Mouse (Mus musculus): ENCODE results near the gene Gm17019. TPM values are rescaled to one million over a fixed set of nuclear protein-coding genes. Genes with fewer than 3 reads are reported as not detected.
"Not testable (repeated sequence)": the region's sequence is repeated elsewhere in the genome, so short reads cannot be mapped to it uniquely, and the experiment has no call there.

The Gm17019 gene
- polyA plus RNA-seq, 1 experiment from 2014 or later = not detected

- not testable (repeated sequence) for H3K36me3 ChIP-seq; H3K4me3 ChIP-seq; H3K27ac ChIP-seq; H3K4me1 ChIP-seq; H3K27me3 ChIP-seq (ENCODE audit: insufficient read depth, poor library complexity, severe bottlenecking)
- H3K9me3 ChIP-seq = peaks cover 22% of the 10 kb centered on the region
- DNase-seq (ENCODE audit: low spot score) = peak; percentile 73
- WGBS = 79% methylated on average over 11 of the region's 11 CpGs
These were observed 21.9 kb downstream of the Gm17019 start for GRCm38 (mm10) chr5:15010639-15011582.

DNA sequence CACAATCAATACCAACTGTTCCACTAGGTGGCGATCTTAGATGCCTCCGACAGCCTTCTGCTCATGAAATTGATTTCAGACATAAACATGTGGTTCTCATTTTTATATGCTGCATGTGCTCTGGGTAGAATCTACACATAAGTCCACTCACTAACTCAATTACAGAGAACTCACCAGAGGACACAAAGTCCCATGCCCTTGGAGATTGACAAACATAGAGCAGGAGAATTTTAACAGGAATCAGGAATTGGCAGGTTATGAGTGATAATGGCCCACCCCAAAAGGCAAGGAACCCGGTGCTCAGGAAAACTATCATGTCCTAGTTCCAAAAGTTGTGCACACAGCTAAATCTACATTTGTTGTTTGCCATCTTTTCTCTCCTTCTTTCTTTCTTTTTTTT lies 25.9 kb downstream of the Gm17019 start:
- 51% methylated on average over 3 of the region's 3 CpGs for WGBS

GRCm38 (mm10) chr5:15006288-15006687 lies 26.5 kb downstream of the Gm17019 start:
- 68% methylated on average over 3 of the region's 3 CpGs for WGBS
- not testable (repeated sequence) for H3K4me1 ChIP-seq; H3K27me3 ChIP-seq (ENCODE audit: insufficient read depth, poor library complexity, severe bottlenecking); H3K36me3 ChIP-seq; H3K27ac ChIP-seq; H3K4me3 ChIP-seq
- DNase-seq (ENCODE audit: low spot score) = peak; percentile 74
- peaks cover 32% of the 10 kb centered on the region for H3K9me3 ChIP-seq

More for the DNA sequence above, 25.9 kb downstream of the Gm17019 start:
- peaks cover 36% of the 10 kb centered on the region for H3K9me3 ChIP-seq
- not testable (repeated sequence) for H3K36me3 ChIP-seq; DNase-seq (ENCODE audit: low spot score); H3K4me1 ChIP-seq; H3K27ac ChIP-seq; H3K27me3 ChIP-seq (ENCODE audit: insufficient read depth, poor library complexity, severe bottlenecking); H3K4me3 ChIP-seq

DNA sequence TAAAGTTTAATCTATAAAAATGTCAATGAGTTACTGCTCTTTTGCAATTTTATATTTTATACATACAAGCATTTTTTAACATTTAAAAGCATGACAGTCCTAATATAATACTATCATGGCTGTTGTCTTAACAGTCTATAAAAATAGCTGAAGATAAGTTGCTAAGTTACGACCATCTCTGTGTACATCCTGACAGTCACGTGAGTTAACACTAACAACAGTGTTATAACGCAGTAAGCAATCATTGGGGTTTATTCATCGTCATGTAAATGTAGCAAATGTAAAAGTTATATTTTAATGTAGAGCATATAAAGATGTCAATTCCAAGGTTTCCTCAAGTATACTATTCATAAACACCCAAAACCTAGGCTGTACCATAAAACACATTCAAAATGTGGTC lies 27.2 kb downstream of the Gm17019 start:
- DNase-seq (ENCODE audit: low spot score); H3K27me3 ChIP-seq (ENCODE audit: insufficient read depth, poor library complexity, severe bottlenecking); H3K36me3 ChIP-seq; H3K4me1 ChIP-seq; H3K4me3 ChIP-seq; H3K27ac ChIP-seq: not testable (repeated sequence)
- 59% methylated on average over 3 of the region's 4 CpGs for WGBS
- H3K9me3 ChIP-seq = peaks cover 26% of the 10 kb centered on the region

GRCm38 (mm10) chr5:15004569-15005562 lies 27.9 kb downstream of the Gm17019 start:
- peaks cover 22% of the 10 kb centered on the region for H3K9me3 ChIP-seq
- not testable (repeated sequence) for H3K27me3 ChIP-seq (ENCODE audit: insufficient read depth, poor library complexity, severe bottlenecking); H3K4me1 ChIP-seq; H3K36me3 ChIP-seq; H3K27ac ChIP-seq; H3K4me3 ChIP-seq
- 71% methylated on average over 5 of the region's 5 CpGs for WGBS
- DNase-seq (ENCODE audit: low spot score) = peak; percentile 70

GRCm38 (mm10) chr5:14998077-14998476 lies 34.7 kb downstream of the Gm17019 start:
- not testable (repeated sequence) for H3K36me3 ChIP-seq; H3K4me3 ChIP-seq; H3K27ac ChIP-seq; H3K27me3 ChIP-seq (ENCODE audit: insufficient read depth, poor library complexity, severe bottlenecking); H3K4me1 ChIP-seq; DNase-seq (ENCODE audit: low spot score)
- WGBS = 72% methylated on average over 9 of the region's 9 CpGs
- peaks cover 24% of the 10 kb centered on the region for H3K9me3 ChIP-seq

DNA sequence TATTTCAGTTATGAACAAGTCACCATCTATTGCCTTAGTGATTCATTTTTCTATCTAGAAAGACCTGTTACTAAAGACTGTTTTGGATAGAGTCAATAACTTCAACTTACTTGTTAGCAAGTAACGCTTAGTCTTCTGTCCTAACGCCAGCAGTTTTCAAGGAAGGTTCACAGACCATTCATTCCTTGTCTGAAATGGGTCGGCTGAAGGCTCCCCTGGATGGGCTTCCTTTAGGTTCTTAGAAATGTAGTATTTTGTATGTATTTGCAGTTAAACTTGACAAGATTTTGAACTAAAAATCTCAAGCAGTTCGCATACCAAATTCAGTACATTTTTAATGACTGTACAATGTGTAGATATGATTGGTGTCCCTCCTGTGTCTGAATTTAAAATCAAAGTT lies 35.2 kb downstream of the Gm17019 start:
- 79% methylated on average over 4 of the region's 4 CpGs for WGBS
- DNase-seq (ENCODE audit: low spot score) = peak; percentile 82
- H3K9me3 ChIP-seq = peaks cover 22% of the 10 kb centered on the region
- not testable (repeated sequence) for H3K27me3 ChIP-seq (ENCODE audit: insufficient read depth, poor library complexity, severe bottlenecking); H3K27ac ChIP-seq; H3K36me3 ChIP-seq; H3K4me1 ChIP-seq; H3K4me3 ChIP-seq

DNA sequence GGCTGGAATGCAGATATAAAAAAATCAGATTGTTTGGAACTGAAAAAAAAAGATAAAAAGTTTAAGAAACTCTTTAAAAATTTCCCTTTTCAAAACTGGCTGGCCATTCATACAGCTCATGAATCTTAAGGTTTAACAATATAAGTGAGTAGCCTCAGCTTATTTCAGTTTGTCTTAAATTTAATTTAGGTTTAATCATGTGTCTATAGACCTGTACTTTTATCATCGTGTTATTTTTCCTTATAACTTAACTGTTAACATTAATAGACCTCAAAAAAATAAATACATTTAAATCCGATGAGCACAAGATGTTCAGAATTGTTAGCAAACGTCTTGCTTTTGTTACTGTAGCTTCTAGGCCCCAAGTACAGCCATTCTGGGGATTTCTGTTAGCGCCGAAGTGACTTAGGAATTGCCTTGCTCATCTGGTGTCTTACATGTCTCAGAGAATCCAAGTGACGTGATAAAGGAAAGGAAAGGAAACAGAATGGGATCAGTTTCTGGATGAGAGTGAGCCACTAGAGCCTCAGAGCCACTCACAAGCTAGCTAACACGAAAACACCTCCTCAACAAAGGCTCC lies 36.0 kb downstream of the Gm17019 start:
- H3K27me3 ChIP-seq (ENCODE audit: insufficient read depth, poor library complexity, severe bottlenecking); H3K4me3 ChIP-seq; DNase-seq (ENCODE audit: low spot score); H3K36me3 ChIP-seq; H3K4me1 ChIP-seq; H3K27ac ChIP-seq: not testable (repeated sequence)
- H3K9me3 ChIP-seq = peaks cover 18% of the 10 kb centered on the region
- WGBS = 68% methylated on average over 7 of the region's 7 CpGs

DNA sequence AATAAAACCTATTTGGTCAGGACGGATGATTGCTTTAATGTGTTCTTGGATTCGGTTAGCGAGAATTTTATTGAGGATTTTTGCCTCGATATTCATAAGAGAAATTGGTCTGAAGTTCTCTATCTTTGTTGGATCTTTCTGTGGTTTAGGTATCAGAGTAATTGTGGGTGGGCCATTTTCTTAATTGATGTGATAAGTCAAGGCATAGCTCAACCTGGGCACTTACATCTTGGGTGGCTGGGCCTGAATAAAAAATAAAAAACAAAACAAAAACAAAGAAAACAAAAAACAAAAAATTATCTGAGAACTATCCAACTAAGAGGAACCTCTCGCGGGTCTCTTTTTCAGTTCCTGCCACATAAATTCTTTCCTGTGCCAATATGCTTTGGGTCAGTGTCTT lies 38.7 kb downstream of the Gm17019 start:
- not testable (repeated sequence) for H3K36me3 ChIP-seq; DNase-seq (ENCODE audit: low spot score); H3K27ac ChIP-seq; H3K27me3 ChIP-seq (ENCODE audit: insufficient read depth, poor library complexity, severe bottlenecking); H3K4me1 ChIP-seq; H3K4me3 ChIP-seq
- 83% methylated on average over 6 of the region's 6 CpGs for WGBS
- H3K9me3 ChIP-seq = peaks cover 22% of the 10 kb centered on the region

DNA sequence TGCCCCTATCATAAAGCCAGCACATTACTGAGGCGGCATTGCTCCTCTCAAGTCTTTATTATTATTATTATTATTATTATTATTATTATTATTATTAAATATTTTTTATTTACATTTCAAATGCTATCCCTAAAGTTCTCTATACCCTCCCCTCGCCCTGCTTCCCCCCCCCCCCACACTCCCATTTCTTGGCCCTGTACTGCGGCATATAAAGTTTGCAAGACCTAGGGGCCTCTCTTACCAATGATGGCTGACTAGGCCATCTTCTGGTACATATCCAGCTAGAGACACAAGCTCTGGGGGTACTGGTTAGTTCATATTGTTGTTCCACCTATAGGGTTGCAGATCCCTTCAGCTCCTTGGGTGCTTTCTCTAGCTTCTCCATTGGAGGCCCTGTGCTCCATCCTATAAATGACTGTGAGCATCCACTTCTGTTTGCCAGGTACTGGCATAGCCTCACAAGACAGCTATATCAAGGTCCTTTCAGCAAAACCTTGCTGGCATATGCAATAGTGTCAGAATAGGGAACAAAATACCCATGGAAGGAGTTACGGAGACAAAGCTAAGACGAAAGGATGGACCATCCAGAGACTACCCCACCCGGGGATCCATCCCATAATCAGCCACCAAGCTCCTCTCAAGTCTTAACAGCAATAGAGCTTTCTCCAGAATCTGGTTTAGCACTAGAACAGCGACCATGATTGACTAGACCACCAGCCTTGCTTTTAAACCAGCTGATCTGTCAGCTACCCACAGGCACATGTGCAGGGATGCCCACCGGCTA lies 42.2 kb downstream of the Gm17019 start:
- not testable (repeated sequence) for H3K36me3 ChIP-seq; H3K4me3 ChIP-seq; H3K4me1 ChIP-seq; H3K27ac ChIP-seq; H3K27me3 ChIP-seq (ENCODE audit: insufficient read depth, poor library complexity, severe bottlenecking)
- DNase-seq (ENCODE audit: low spot score) = peak; percentile 69
- 74% methylated on average over 8 of the region's 8 CpGs for WGBS
- peaks cover 17% of the 10 kb centered on the region for H3K9me3 ChIP-seq

- H3K4me3 ChIP-seq; H3K27me3 ChIP-seq (ENCODE audit: insufficient read depth, poor library complexity, severe bottlenecking); H3K27ac ChIP-seq; H3K4me1 ChIP-seq; H3K36me3 ChIP-seq; DNase-seq (ENCODE audit: low spot score): not testable (repeated sequence)
- WGBS = 49% methylated on average over 6 of the region's 6 CpGs
- H3K9me3 ChIP-seq = peaks cover 11% of the 10 kb centered on the region
These were observed 46.0 kb downstream of the Gm17019 start for GRCm38 (mm10) chr5:14986649-14987387.
